Mouse (Mus musculus) hindbrain, embryonic 16.5 days (tissue): ENCODE results near the gene Inpp5b. TPM values are rescaled to one million over a fixed set of nuclear protein-coding genes. Genes with fewer than 3 reads are reported as not detected.
A peak's percentile ranks its signal among the peaks of the same experiment; 100 is the strongest.

ENCODE experiments used
- ATAC-seq: fragments of 200-750 bp; cut with Nextera tagmentation; 2 replicates; pipeline ENCODE4 v1.8.0; 2017; ENCODE audit warnings: moderate TSS enrichment, moderate library complexity
- H3K27ac ChIP-seq: fragments of 300-500 bp; sonication (generic); 2 replicates; pipeline ENCODE4 v1.5.1; 2014; ENCODE audit warnings: low read depth, mild to moderate bottlenecking, control low read depth, low read length, moderate library complexity
- H3K27me3 ChIP-seq: fragments of 300-500 bp; sonication (generic); replicated peaks from 2 replicates; pipeline ENCODE4 v1.6.1; 2014; ENCODE audit warnings: low read length; ENCODE audit not compliant: control insufficient read depth, insufficient read depth
- H3K36me3 ChIP-seq: fragments of 300-500 bp; sonication (generic); 2 replicates; pipeline ENCODE4 v1.6.1; 2014; ENCODE audit warnings: mild to moderate bottlenecking, low read length, moderate library complexity, mixed read lengths; ENCODE audit not compliant: control insufficient read depth, insufficient read depth
- H3K4me1 ChIP-seq: fragments of 300-500 bp; sonication (generic); 2 replicates; pipeline ENCODE4 v1.6.1; 2014; ENCODE audit warnings: low read depth, low read length; ENCODE audit not compliant: control insufficient read depth, insufficient read depth
- H3K4me2 ChIP-seq: fragments of 300-500 bp; sonication (generic); 2 replicates; pipeline ENCODE4 v1.6.1; 2014; ENCODE audit warnings: mild to moderate bottlenecking, low read length, control low read depth, moderate library complexity
- H3K4me3 ChIP-seq: fragments of 300-500 bp; sonication (generic); 2 replicates; pipeline ENCODE4 v1.5.1; 2014; ENCODE audit warnings: mild to moderate bottlenecking, low read length, control low read depth, moderate library complexity
- H3K9ac ChIP-seq: fragments of 300-500 bp; sonication (generic); 2 replicates; pipeline ENCODE4 v1.6.1; 2014; ENCODE audit warnings: low read depth, mild to moderate bottlenecking, control low read depth, low read length, moderate library complexity
- H3K9me3 ChIP-seq: fragments of 300-500 bp; sonication (generic); 2 replicates; pipeline ENCODE4 v1.6.1; 2014; ENCODE audit warnings: mild to moderate bottlenecking, low read length, moderate library complexity; ENCODE audit not compliant: control insufficient read depth
- WGBS: fragments of 180-500 bp; shearing (Covaris S2); extraction: QIAGEN DNeasy Blood & Tissue Kit; methylation state at CpG from one replicate; pipeline ENCODE4 v1.1.7; 2014; 5-methylcytosine and 5-hydroxymethylcytosine counted together
- polyA plus RNA-seq: library from polyadenylated mRNA; unstranded; fragments of >200 nt; fragmentation: Nextera tagmentation; extraction: Ambion mirVana; gene quantifications from 2 replicates; pipeline ENCODE4 v1.2.1, GENCODE M21; 2015

Inpp5b gene
- 18.4 and 23.7 TPM in 2 replicates for polyA plus RNA-seq

- H3K9ac ChIP-seq = peak within 1 kb of the TSS; percentile 83
- WGBS = 16% methylated on average over 25 of the region's 25 CpGs
- no peaks in the 10 kb centered on the region for H3K9me3 ChIP-seq
- H3K4me2 ChIP-seq = peak within 1 kb of the TSS; percentile 83
- peak; percentile 92 for ATAC-seq
- peak within 1 kb of the TSS; percentile 35; the same call in 1 of the 2 replicates for H3K27ac ChIP-seq
- no peaks in the 10 kb centered on the region for H3K27me3 ChIP-seq
- H3K4me3 ChIP-seq = peak within 1 kb of the TSS; percentile 67
- H3K4me1 ChIP-seq = peaks cover 14% of the 10 kb centered on the region
- 0 out of 2 replicates have a peak, but pooled peaks cover 2% of the 10 kb centered on the region for H3K36me3 ChIP-seq
Measured at GRCm38 (mm10) chr4:124741376-124742343, at the start of gene Inpp5b. TSS of gene Inpp5b (plus strand) at chr4:124741850.

- no peak overlapping the region for H3K27ac ChIP-seq
- ATAC-seq = no peak
- WGBS = 81% methylated on average over 3 of the region's 3 CpGs
- no peaks in the 10 kb centered on the region for H3K27me3 ChIP-seq
- H3K9me3 ChIP-seq = no peaks in the 10 kb centered on the region
- no peaks in the 10 kb centered on the region for H3K36me3 ChIP-seq
- H3K4me1 ChIP-seq = peaks cover 10% of the 10 kb centered on the region
- peak overlapping the region; percentile 80 for H3K4me3 ChIP-seq
- peak overlapping the region; percentile 91 for H3K4me2 ChIP-seq
- H3K9ac ChIP-seq = peak overlapping the region; percentile 75
Measured at GRCm38 (mm10) chr4:124692416-124692861, 49.2 kb upstream of the Inpp5b start.

GRCm38 (mm10) chr4:124693135-124693894, 48.3 kb upstream of the Inpp5b start, which contains the start of gene Utp11:
TSS of gene Utp11 (minus strand) at chr4:124693600.
- ATAC-seq = peak; percentile 98
- H3K27me3 ChIP-seq = no peaks in the 10 kb centered on the region
- H3K4me2 ChIP-seq = peak within 1 kb of the TSS; percentile 91
- no peaks in the 10 kb centered on the region for H3K9me3 ChIP-seq
- H3K4me3 ChIP-seq = peak within 1 kb of the TSS; percentile 80
- H3K4me1 ChIP-seq = peaks cover 10% of the 10 kb centered on the region
- H3K27ac ChIP-seq = peak within 1 kb of the TSS; percentile 72
- WGBS = under 1% methylated on average over 43 of the region's 43 CpGs
- no peaks in the 10 kb centered on the region for H3K36me3 ChIP-seq
- H3K9ac ChIP-seq = peak within 1 kb of the TSS; percentile 75

- no peak for ATAC-seq
- H3K4me1 ChIP-seq = peaks cover 10% of the 10 kb centered on the region
- H3K9me3 ChIP-seq = no peaks in the 10 kb centered on the region
- H3K27ac ChIP-seq = no peak overlapping the region
- H3K9ac ChIP-seq = no peak overlapping the region
- H3K27me3 ChIP-seq = 0 out of 2 replicates have a peak, but pooled peaks cover 3% of the 10 kb centered on the region
- no peak overlapping the region for H3K4me2 ChIP-seq
- H3K36me3 ChIP-seq = no peaks in the 10 kb centered on the region
- WGBS = 90% methylated on average over 2 of the region's 2 CpGs
- H3K4me3 ChIP-seq = no peak overlapping the region
Measured at GRCm38 (mm10) chr4:124694572-124694971, 47.1 kb upstream of the Inpp5b start.

GRCm38 (mm10) chr4:124695786-124696516, 45.7 kb upstream of the Inpp5b start:
- Histone ChIP-seq H3K27ac (no peak overlapping the region), H3K27me3 (0 out of 2 replicates have a peak, but pooled peaks cover 5% of the 10 kb centered on the region), H3K4me3 (no peak overlapping the region), H3K36me3 (no peaks in the 10 kb centered on the region), H3K9me3 (no peaks in the 10 kb centered on the region), H3K9ac (no peak overlapping the region), H3K4me2 (no peak overlapping the region), H3K4me1 (peaks cover 15% of the 10 kb centered on the region)
- 15% methylated on average over 18 of the region's 18 CpGs for WGBS
- ATAC-seq = no peak

GRCm38 (mm10) chr4:124699791-124700190, 41.9 kb upstream of the Inpp5b start:
- Histone ChIP-seq H3K4me1 (peaks cover 19% of the 10 kb centered on the region), H3K27ac (no peak overlapping the region), H3K9me3 (no peaks in the 10 kb centered on the region), H3K9ac (0 out of 2 replicates have a peak overlapping the region, but pooled peaks have one; percentile 6), H3K4me3 (no peak overlapping the region; the same call in 1 of the 2 replicates), H3K36me3 (no peaks in the 10 kb centered on the region), H3K4me2 (peak overlapping the region; percentile 99), H3K27me3 (0 out of 2 replicates have a peak, but pooled peaks cover 5% of the 10 kb centered on the region)
- WGBS = 20% methylated on average over 6 of the region's 6 CpGs
- ATAC-seq = no peak

GRCm38 (mm10) chr4:124700248-124700971, 41.2 kb upstream of the Inpp5b start, which contains the start of gene Fhl3:
TSS of gene Fhl3 (plus strand) at chr4:124700701.
- peaks cover 20% of the 10 kb centered on the region for H3K4me1 ChIP-seq
- H3K27ac ChIP-seq = peak within 1 kb of the TSS; percentile 36; the same call in 1 of the 2 replicates
- H3K9me3 ChIP-seq = no peaks in the 10 kb centered on the region
- 2% methylated on average over 20 of the region's 59 CpGs for WGBS
- H3K27me3 ChIP-seq = 0 out of 2 replicates have a peak, but pooled peaks cover 5% of the 10 kb centered on the region
- H3K36me3 ChIP-seq = no peaks in the 10 kb centered on the region
- peak within 1 kb of the TSS; percentile 61 for H3K4me3 ChIP-seq
- peak within 1 kb of the TSS; percentile 70 for H3K9ac ChIP-seq
- H3K4me2 ChIP-seq = peak within 1 kb of the TSS; percentile 99
- peak; percentile 34; the same call in 1 of the 2 replicates for ATAC-seq
